Mouse (Mus musculus): ENCODE data around the gene Arhgap10. TPM values are rescaled to one million over a fixed set of nuclear protein-coding genes. Genes with fewer than 3 reads are reported as not detected.
A peak's percentile ranks its signal among the peaks of the same experiment; 100 is the strongest.

Gene Arhgap10
- polyA plus RNA-seq, 1 experiment from 2014 or later = 34.1 TPM

- peaks cover 21% of the 10 kb centered on the region for H3K36me3 ChIP-seq
- H3K4me3 ChIP-seq (replicated peaks) = no peak overlapping the region
- H3K9me3 ChIP-seq (replicated peaks) = no peaks in the 10 kb centered on the region
- H3K4me1 ChIP-seq = no peaks in the 10 kb centered on the region
- H3K27me3 ChIP-seq = no peaks in the 10 kb centered on the region
- whole genome bisulfite sequencing = 86% methylated on average over 9 of the region's 9 CpGs
- H3K9ac ChIP-seq = no peak overlapping the region
- H3K27ac ChIP-seq = no peak overlapping the region
- H3K4me2 ChIP-seq = no peak overlapping the region
- ATAC-seq (replicated peaks; ENCODE audit: low FRiP score) = no peak
Observed at GRCm38 (mm10) chr8:77351177-77351860, 166.4 kb downstream of the Arhgap10 start.

DNA sequence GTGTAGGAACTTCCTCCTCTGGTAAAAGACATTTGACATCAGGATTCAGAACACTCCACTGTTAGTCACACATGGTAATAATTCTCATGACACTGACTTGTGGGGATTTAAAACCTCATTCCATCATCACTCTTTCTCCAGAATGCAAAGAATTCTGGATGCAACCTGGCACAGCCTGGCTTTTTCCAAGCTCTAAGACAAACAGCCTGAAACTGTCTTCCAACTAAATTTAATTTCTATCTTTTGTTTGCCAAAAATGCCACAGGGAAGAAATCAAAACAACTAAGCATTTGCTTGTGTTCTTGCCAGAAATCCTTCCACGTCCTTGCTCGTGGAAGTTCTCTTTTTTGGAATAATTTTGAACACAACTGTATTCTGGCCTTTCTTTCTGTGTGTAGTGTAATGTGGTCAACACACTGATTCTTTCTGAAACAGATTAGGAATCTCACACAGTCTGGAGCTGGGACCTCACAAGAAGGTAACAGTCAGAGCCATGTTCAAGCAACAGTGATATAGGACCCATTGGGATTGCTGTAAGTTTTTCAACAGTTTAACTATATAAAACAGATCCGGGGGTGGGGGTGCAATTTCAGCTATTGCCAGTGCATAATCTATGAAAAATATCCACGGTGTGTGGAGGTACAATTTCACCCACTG lies 167.5 kb downstream of the Arhgap10 start:
- Histone ChIP-seq H3K4me2 (no peak overlapping the region), H3K9ac (no peak overlapping the region), H3K4me1 (no peaks in the 10 kb centered on the region), H3K9me3 (replicated peaks) (no peaks in the 10 kb centered on the region), H3K4me3 (replicated peaks) (no peak overlapping the region), H3K27ac (no peak overlapping the region), H3K36me3 (peaks cover 24% of the 10 kb centered on the region), H3K27me3 (no peaks in the 10 kb centered on the region)
- 79% methylated on average over 4 of the region's 4 CpGs for WGBS
- no peak for ATAC-seq (replicated peaks; ENCODE audit: low FRiP score)

GRCm38 (mm10) chr8:77343916-77344315 lies 173.8 kb downstream of the Arhgap10 start:
- H3K9ac ChIP-seq = no peak overlapping the region
- no peaks in the 10 kb centered on the region for H3K9me3 ChIP-seq (replicated peaks)
- no peak overlapping the region for H3K27ac ChIP-seq
- H3K4me2 ChIP-seq = no peak overlapping the region
- 58% methylated on average over 6 of the region's 6 CpGs for WGBS
- H3K27me3 ChIP-seq = no peaks in the 10 kb centered on the region
- H3K4me1 ChIP-seq = peaks cover 16% of the 10 kb centered on the region
- ATAC-seq (replicated peaks; ENCODE audit: low FRiP score) = no peak
- H3K4me3 ChIP-seq (replicated peaks) = no peak overlapping the region
- H3K36me3 ChIP-seq = peaks cover 35% of the 10 kb centered on the region

DNA sequence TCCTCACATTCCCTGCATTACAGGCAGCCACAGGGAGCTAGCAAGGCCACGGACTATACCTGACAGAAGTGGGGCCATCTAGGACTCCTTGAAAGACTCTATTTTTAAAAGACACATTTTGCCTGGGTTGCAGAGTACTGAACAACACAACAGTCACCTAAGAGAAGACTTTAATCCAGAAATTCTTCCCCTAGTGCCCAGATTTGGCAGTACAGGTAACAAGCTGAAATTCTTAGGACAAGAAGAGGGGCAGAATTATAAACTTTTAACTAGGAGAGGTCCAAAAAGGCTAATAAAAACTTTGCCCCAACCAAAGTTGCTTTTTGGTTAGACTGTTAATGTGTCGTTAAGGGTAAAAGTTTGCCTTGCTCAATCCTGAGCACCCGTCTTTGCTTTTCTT lies 174.4 kb downstream of the Arhgap10 start:
- H3K4me3 ChIP-seq (replicated peaks) = no peak overlapping the region
- peaks cover 35% of the 10 kb centered on the region for H3K36me3 ChIP-seq
- H3K4me2 ChIP-seq = no peak overlapping the region
- no peak overlapping the region for H3K9ac ChIP-seq
- H3K27me3 ChIP-seq = no peaks in the 10 kb centered on the region
- no peak for ATAC-seq (replicated peaks; ENCODE audit: low FRiP score)
- no peaks in the 10 kb centered on the region for H3K9me3 ChIP-seq (replicated peaks)
- 94% methylated on average over 3 of the region's 3 CpGs for WGBS
- peaks cover 16% of the 10 kb centered on the region for H3K4me1 ChIP-seq
- no peak overlapping the region for H3K27ac ChIP-seq

DNA sequence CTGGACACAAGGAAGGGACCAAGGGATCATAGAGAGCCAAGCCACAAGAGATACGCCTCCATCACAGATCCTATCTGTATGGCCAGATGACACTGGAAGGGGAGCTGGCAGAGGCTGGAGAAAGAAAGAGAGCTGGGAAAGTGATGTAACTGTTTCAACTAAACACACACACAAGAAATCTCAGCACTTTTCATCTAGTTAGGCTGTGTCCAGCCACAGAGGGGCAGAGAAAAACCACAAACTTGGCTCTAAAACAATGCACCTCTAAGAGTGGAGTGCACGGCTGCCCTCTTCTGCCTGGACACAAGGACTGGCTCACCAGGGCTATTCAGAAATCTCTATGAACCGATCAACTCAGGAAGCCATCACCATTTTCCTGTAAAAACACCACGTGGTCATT lies 175.6 kb downstream of the Arhgap10 start:
- no peak for ATAC-seq (replicated peaks; ENCODE audit: low FRiP score)
- no peak overlapping the region for H3K4me2 ChIP-seq
- H3K27ac ChIP-seq = 0 out of 2 replicates have a peak overlapping the region, but pooled peaks have one; percentile 29
- peaks cover 16% of the 10 kb centered on the region for H3K4me1 ChIP-seq
- H3K9me3 ChIP-seq (replicated peaks) = no peaks in the 10 kb centered on the region
- H3K9ac ChIP-seq = no peak overlapping the region
- peaks cover 31% of the 10 kb centered on the region for H3K36me3 ChIP-seq
- WGBS = 75% methylated on average over 4 of the region's 4 CpGs
- no peaks in the 10 kb centered on the region for H3K27me3 ChIP-seq
- no peak overlapping the region for H3K4me3 ChIP-seq (replicated peaks)

GRCm38 (mm10) chr8:77341329-77341728 lies 176.4 kb downstream of the Arhgap10 start:
- Histone ChIP-seq H3K9me3 (replicated peaks) (no peaks in the 10 kb centered on the region), H3K36me3 (peaks cover 34% of the 10 kb centered on the region), H3K27me3 (no peaks in the 10 kb centered on the region), H3K4me3 (replicated peaks) (no peak overlapping the region), H3K27ac (no peak overlapping the region), H3K4me1 (peaks cover 16% of the 10 kb centered on the region), H3K9ac (no peak overlapping the region), H3K4me2 (no peak overlapping the region)
- 43% methylated on average over 9 of the region's 9 CpGs for WGBS
- ATAC-seq (replicated peaks; ENCODE audit: low FRiP score) = no peak

DNA sequence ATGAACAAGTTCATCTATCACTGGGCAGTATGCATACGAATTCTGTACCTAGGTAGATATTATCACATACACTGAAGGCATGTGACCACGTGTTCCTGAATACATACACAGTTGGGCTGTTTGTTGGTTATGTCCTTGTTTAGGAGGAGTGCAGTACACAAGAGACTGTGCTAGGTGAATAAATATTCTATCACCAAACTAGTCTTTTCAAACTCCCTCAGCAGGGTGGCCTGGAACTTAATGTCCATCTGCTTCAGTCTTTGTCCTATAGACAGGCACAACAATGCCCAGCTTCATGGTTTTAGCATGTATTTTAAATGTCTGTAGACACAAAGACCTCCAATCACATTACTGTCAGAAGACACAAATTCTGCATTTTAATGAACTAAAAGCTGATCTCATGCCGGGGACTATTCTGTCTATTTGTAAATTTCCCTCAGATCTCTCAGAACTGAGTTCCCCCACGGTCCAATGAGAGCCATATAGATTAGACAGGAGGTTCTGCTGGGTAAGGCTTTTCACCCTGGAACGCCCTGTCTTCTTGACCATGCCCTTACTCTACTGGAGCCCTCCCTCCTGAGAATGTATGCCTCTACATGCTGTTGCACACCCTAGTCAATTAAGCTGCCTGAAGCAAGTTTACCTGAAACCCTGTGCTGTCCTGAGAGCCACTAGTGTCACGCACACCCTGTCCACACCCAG lies 177.6 kb downstream of the Arhgap10 start:
- peaks cover 30% of the 10 kb centered on the region for H3K36me3 ChIP-seq
- peaks cover 16% of the 10 kb centered on the region for H3K4me1 ChIP-seq
- no peak overlapping the region for H3K9ac ChIP-seq
- WGBS = 91% methylated on average over 6 of the region's 6 CpGs
- H3K4me3 ChIP-seq (replicated peaks) = no peak overlapping the region
- H3K4me2 ChIP-seq = no peak overlapping the region
- no peak for ATAC-seq (replicated peaks; ENCODE audit: low FRiP score)
- no peaks in the 10 kb centered on the region for H3K9me3 ChIP-seq (replicated peaks)
- H3K27ac ChIP-seq = no peak overlapping the region
- H3K27me3 ChIP-seq = no peaks in the 10 kb centered on the region

DNA sequence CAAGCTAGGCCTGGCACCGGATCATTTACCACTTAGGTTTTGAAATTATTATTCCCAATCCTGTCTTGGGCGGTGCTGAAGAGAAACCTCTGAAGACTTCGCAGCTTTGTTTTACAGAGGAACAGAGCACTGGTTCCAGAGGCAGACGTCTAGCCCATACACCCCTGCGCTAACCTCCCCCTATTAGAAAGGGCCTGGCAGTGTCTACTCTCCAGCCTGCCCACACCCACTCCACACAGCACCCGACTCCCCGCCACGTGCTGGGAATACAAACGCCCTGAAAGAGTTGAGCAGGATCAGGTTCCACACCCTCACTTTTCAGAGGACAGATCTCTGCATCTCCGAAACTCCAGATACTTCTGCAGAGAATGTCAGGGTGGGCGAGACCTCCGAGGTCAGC lies 180.5 kb downstream of the Arhgap10 start:
- WGBS = 59% methylated on average over 12 of the region's 12 CpGs
- Histone ChIP-seq H3K9ac (no peak overlapping the region), H3K36me3 (peaks cover 23% of the 10 kb centered on the region), H3K4me3 (replicated peaks) (no peak overlapping the region), H3K4me2 (no peak overlapping the region), H3K27me3 (no peaks in the 10 kb centered on the region), H3K27ac (no peak overlapping the region), H3K4me1 (peaks cover 15% of the 10 kb centered on the region), H3K9me3 (replicated peaks) (no peaks in the 10 kb centered on the region)
- peak; percentile 70 for ATAC-seq (replicated peaks; ENCODE audit: low FRiP score)

GRCm38 (mm10) chr8:77331180-77331579 lies 186.6 kb downstream of the Arhgap10 start:
- 72% methylated on average over 12 of the region's 12 CpGs for WGBS

GRCm38 (mm10) chr8:77330304-77330703 lies 187.4 kb downstream of the Arhgap10 start:
- peaks cover 17% of the 10 kb centered on the region for H3K36me3 ChIP-seq
- H3K27me3 ChIP-seq = no peaks in the 10 kb centered on the region
- peaks cover 29% of the 10 kb centered on the region for H3K4me1 ChIP-seq
- no peak overlapping the region for H3K9ac ChIP-seq
- H3K4me3 ChIP-seq (replicated peaks) = no peak overlapping the region
- H3K27ac ChIP-seq = 0 out of 2 replicates have a peak overlapping the region, but pooled peaks have one; percentile 25
- H3K4me2 ChIP-seq = no peak overlapping the region
- ATAC-seq (replicated peaks; ENCODE audit: low FRiP score) = no peak
- no peaks in the 10 kb centered on the region for H3K9me3 ChIP-seq (replicated peaks)
- WGBS = 38% methylated on average over 9 of the region's 9 CpGs

More at GRCm38 (mm10) chr8:77331180-77331579, 186.6 kb downstream of the Arhgap10 start:
- no peak overlapping the region for H3K9ac ChIP-seq
- H3K36me3 ChIP-seq = peaks cover 20% of the 10 kb centered on the region
- H3K4me2 ChIP-seq = no peak overlapping the region
- 0 out of 2 replicates have a peak overlapping the region, but pooled peaks have one; percentile 14 for H3K27ac ChIP-seq
- peak; percentile 67 for ATAC-seq (replicated peaks; ENCODE audit: low FRiP score)
- H3K27me3 ChIP-seq = no peaks in the 10 kb centered on the region
- peaks cover 29% of the 10 kb centered on the region for H3K4me1 ChIP-seq
- H3K9me3 ChIP-seq (replicated peaks) = no peaks in the 10 kb centered on the region
- H3K4me3 ChIP-seq (replicated peaks) = no peak overlapping the region

DNA sequence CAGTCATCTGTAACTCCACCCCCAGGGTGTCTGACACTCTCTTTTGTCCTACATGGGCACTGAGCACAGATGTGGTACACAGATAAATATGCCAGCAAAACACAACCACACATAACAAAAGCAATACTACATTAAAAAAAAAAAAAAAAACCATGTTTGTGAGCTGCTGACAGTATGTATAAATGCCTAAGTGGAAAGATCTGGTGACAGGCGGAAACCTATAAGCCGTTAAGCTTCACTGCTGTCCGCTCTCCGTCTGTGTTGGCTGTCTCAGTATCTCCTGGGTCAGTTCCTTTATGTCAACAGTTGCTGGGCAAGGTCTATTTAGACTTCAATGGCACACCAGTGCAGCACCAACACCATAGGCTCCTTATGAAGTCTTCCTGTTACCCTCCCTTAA lies 188.0 kb downstream of the Arhgap10 start:
- H3K9me3 ChIP-seq (replicated peaks) = no peaks in the 10 kb centered on the region
- 0 out of 2 replicates have a peak, but pooled peaks have one; percentile 50 for ATAC-seq (replicated peaks; ENCODE audit: low FRiP score)
- peaks cover 12% of the 10 kb centered on the region for H3K36me3 ChIP-seq
- H3K4me2 ChIP-seq = no peak overlapping the region
- no peaks in the 10 kb centered on the region for H3K27me3 ChIP-seq
- no peak overlapping the region for H3K9ac ChIP-seq
- peaks cover 29% of the 10 kb centered on the region for H3K4me1 ChIP-seq
- WGBS = 50% methylated on average over 4 of the region's 4 CpGs
- H3K27ac ChIP-seq = 0 out of 2 replicates have a peak overlapping the region, but pooled peaks have one; percentile 25
- H3K4me3 ChIP-seq (replicated peaks) = no peak overlapping the region

DNA sequence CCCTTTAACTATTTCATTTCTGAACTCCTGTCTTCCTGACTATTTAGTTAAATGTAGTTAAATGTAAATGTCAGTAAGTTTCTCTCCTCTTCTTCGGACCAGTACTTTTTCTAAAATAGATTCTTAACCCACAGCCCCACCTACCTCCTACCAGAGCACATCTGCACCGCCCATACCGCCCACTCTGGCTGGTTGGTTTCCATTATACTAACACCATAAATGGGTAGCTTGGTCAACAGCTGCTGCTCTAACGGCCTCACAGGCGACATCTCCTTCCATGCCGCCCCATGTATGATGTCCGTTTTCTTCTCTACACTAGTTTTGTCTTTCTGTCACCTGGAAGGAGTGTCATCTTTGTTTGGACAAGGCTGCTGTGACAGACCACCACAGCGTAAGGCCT lies 189.3 kb downstream of the Arhgap10 start:
- 84% methylated on average over 8 of the region's 8 CpGs for WGBS
- H3K9ac ChIP-seq = no peak overlapping the region
- no peak overlapping the region for H3K4me3 ChIP-seq (replicated peaks)
- H3K9me3 ChIP-seq (replicated peaks) = no peaks in the 10 kb centered on the region
- no peak overlapping the region for H3K4me2 ChIP-seq
- H3K27me3 ChIP-seq = no peaks in the 10 kb centered on the region
- no peak for ATAC-seq (replicated peaks; ENCODE audit: low FRiP score)
- H3K27ac ChIP-seq = no peak overlapping the region
- H3K4me1 ChIP-seq = peaks cover 29% of the 10 kb centered on the region
- H3K36me3 ChIP-seq = peaks cover 7% of the 10 kb centered on the region; the same call in 1 of the 2 replicates

Measured in kidney, embryonic 15.5 days (tissue).